Mouse (Mus musculus): Measurements from ENCODE around the gene St13. TPM values are rescaled to one million over a fixed set of nuclear protein-coding genes. Genes with fewer than 3 reads are reported as not detected.

St13 gene
- polyA plus RNA-seq, 1 experiment from 2014 or later = 62.6 TPM

- ATAC-seq (no peak), DNase-seq (no peak)
- H3K4me2 ChIP-seq (ENCODE audit: low read depth, low read length) = no peak overlapping the region
- H3K4me1 ChIP-seq (ENCODE audit: insufficient read depth) = peaks cover 28% of the 10 kb centered on the region
- H3K36me3 ChIP-seq (replicated peaks; ENCODE audit: insufficient read depth, low read length) = 0 out of 2 replicates have a peak, but pooled peaks cover 3% of the 10 kb centered on the region
- no peak overlapping the region for H3K4me3 ChIP-seq (ENCODE audit: low read depth, low read length)
- no peak overlapping the region for H3K27ac ChIP-seq (ENCODE audit: low read depth)
- H3K27me3 ChIP-seq (ENCODE audit: insufficient read depth, low read length) = no peaks in the 10 kb centered on the region
- no peak for TF ChIP-seq CTCF (IDR thresholded peaks at IDR 0.05; ENCODE audit: low read depth)
- TF ChIP-seq EP300 (IDR thresholded peaks at IDR 0.05; ENCODE audit: low read depth) = no peak
- 62% methylated on average over 5 of the region's 5 CpGs for WGBS (ENCODE audit: insufficient replicate concordance)
- H3K9me3 ChIP-seq (ENCODE audit: low read length) = no peaks in the 10 kb centered on the region
- H3K9ac ChIP-seq (replicated peaks) = no peak overlapping the region
Measured at GRCm38 (mm10) chr15:81356946-81357345, 42.9 kb downstream of the St13 start.

- H3K36me3 ChIP-seq (replicated peaks; ENCODE audit: insufficient read depth, low read length) = 0 out of 2 replicates have a peak, but pooled peaks cover 3% of the 10 kb centered on the region
- no peak overlapping the region for H3K4me2 ChIP-seq (ENCODE audit: low read depth, low read length)
- peak; percentile 84 for DNase-seq
- H3K4me3 ChIP-seq (ENCODE audit: low read depth, low read length) = no peak overlapping the region
- peak; percentile 42; the same call in 1 of the 2 replicates for ATAC-seq
- no peaks in the 10 kb centered on the region for H3K9me3 ChIP-seq (ENCODE audit: low read length)
- no peaks in the 10 kb centered on the region for H3K27me3 ChIP-seq (ENCODE audit: insufficient read depth, low read length)
- WGBS (ENCODE audit: insufficient replicate concordance) = 59% methylated on average over 3 of the region's 3 CpGs
- no peak overlapping the region for H3K9ac ChIP-seq (replicated peaks)
- peaks cover 19% of the 10 kb centered on the region for H3K4me1 ChIP-seq (ENCODE audit: insufficient read depth)
- TF ChIP-seq EP300 (IDR thresholded peaks at IDR 0.05; ENCODE audit: low read depth) (no peak), CTCF (IDR thresholded peaks at IDR 0.05; ENCODE audit: low read depth) (peak; percentile 93)
- H3K27ac ChIP-seq (ENCODE audit: low read depth) = no peak overlapping the region
Measured at GRCm38 (mm10) chr15:81355146-81355761, 44.6 kb downstream of the St13 start.

DNA sequence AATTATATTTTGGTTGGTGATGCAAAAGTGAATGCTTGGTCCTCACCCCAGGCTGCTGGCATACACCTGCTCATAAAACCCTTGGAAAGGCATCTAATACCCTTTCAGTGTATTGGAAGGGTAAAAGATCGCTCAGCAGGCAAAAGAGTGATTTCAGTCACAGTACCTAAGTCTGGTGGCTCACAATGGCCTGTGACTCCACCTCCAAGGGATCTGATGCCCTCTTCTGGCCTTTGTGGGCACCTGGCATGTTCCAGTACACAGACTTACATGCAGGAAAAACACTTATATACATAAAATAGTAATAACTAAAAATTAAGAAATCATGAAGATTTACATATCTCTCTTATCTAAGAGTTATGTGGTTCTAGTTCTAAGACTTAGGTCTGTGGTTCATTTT lies 47.2 kb downstream of the St13 start:
- no peak overlapping the region for H3K9ac ChIP-seq (replicated peaks)
- no peaks in the 10 kb centered on the region for H3K27me3 ChIP-seq (ENCODE audit: insufficient read depth, low read length)
- TF ChIP-seq EP300 (IDR thresholded peaks at IDR 0.05; ENCODE audit: low read depth) = no peak
- TF ChIP-seq CTCF (IDR thresholded peaks at IDR 0.05; ENCODE audit: low read depth) = peak; percentile 59
- no peak overlapping the region for H3K27ac ChIP-seq (ENCODE audit: low read depth)
- H3K9me3 ChIP-seq (ENCODE audit: low read length) = no peaks in the 10 kb centered on the region
- H3K4me1 ChIP-seq (ENCODE audit: insufficient read depth) = peaks cover 3% of the 10 kb centered on the region; the same call in 1 of the 2 replicates
- 0 out of 2 replicates have a peak, but pooled peaks cover 3% of the 10 kb centered on the region for H3K36me3 ChIP-seq (replicated peaks; ENCODE audit: insufficient read depth, low read length)
- ATAC-seq = no peak
- no peak overlapping the region for H3K4me2 ChIP-seq (ENCODE audit: low read depth, low read length)
- DNase-seq = no peak
- no peak overlapping the region for H3K4me3 ChIP-seq (ENCODE audit: low read depth, low read length)
- 65% methylated on average over 1 of the region's 1 CpGs for WGBS (ENCODE audit: insufficient replicate concordance)

GRCm38 (mm10) chr15:81350401-81350800 lies 49.5 kb downstream of the St13 start:
- Histone ChIP-seq H3K4me3 (ENCODE audit: low read depth, low read length) (no peak overlapping the region), H3K27ac (ENCODE audit: low read depth) (peak overlapping the region; percentile 35; the same call in 1 of the 2 replicates), H3K36me3 (replicated peaks; ENCODE audit: insufficient read depth, low read length) (0 out of 2 replicates have a peak, but pooled peaks cover 3% of the 10 kb centered on the region), H3K9me3 (ENCODE audit: low read length) (no peaks in the 10 kb centered on the region), H3K27me3 (ENCODE audit: insufficient read depth, low read length) (no peaks in the 10 kb centered on the region), H3K9ac (replicated peaks) (no peak overlapping the region), H3K4me2 (ENCODE audit: low read depth, low read length) (no peak overlapping the region), H3K4me1 (ENCODE audit: insufficient read depth) (peaks cover 9% of the 10 kb centered on the region)
- TF ChIP-seq EP300 (IDR thresholded peaks at IDR 0.05; ENCODE audit: low read depth) (no peak), CTCF (IDR thresholded peaks at IDR 0.05; ENCODE audit: low read depth) (no peak)
- WGBS (ENCODE audit: insufficient replicate concordance) = 74% methylated on average over 1 of the region's 1 CpGs
- no peak for ATAC-seq
- peak; percentile 35 for DNase-seq

DNA sequence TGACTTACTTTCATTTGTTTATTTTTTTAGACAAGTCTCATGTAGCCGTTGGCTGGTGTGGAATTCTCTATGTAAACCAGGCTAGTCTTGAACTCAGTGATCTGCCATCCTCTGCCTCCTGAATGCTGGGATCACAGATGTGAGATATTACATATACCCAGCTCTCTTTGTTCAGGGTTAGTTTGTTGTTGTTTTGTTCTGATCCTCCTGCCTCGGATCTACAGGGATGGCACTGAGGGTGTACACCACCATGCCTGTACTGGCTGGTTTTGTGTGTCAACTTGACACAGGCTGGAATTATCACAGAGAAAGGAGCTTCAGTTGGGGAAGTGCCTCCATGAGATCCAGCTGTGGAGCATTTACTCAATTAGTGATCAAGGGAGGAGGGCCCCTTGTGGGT lies 51.5 kb downstream of the St13 start:
- Histone ChIP-seq H3K4me1 (ENCODE audit: insufficient read depth) (peaks cover 22% of the 10 kb centered on the region), H3K9ac (replicated peaks) (no peak overlapping the region), H3K9me3 (ENCODE audit: low read length) (no peaks in the 10 kb centered on the region), H3K4me2 (ENCODE audit: low read depth, low read length) (no peak overlapping the region), H3K4me3 (ENCODE audit: low read depth, low read length) (no peak overlapping the region), H3K36me3 (replicated peaks; ENCODE audit: insufficient read depth, low read length) (no peaks in the 10 kb centered on the region), H3K27me3 (ENCODE audit: insufficient read depth, low read length) (no peaks in the 10 kb centered on the region), H3K27ac (ENCODE audit: low read depth) (no peak overlapping the region)
- TF ChIP-seq CTCF (IDR thresholded peaks at IDR 0.05; ENCODE audit: low read depth) (no peak), EP300 (IDR thresholded peaks at IDR 0.05; ENCODE audit: low read depth) (no peak)
- no peak for DNase-seq
- no peak for ATAC-seq
- WGBS (ENCODE audit: insufficient replicate concordance) = 61% methylated on average over 2 of the region's 2 CpGs

- ATAC-seq (no peak), DNase-seq (no peak)
- no peak overlapping the region for H3K4me3 ChIP-seq (ENCODE audit: low read depth, low read length)
- WGBS (ENCODE audit: insufficient replicate concordance) = 81% methylated on average over 2 of the region's 2 CpGs
- H3K9ac ChIP-seq (replicated peaks) = no peak overlapping the region; the same call in 1 of the 2 replicates
- peaks cover 5% of the 10 kb centered on the region; the same call in 1 of the 2 replicates for H3K36me3 ChIP-seq (replicated peaks; ENCODE audit: insufficient read depth, low read length)
- no peaks in the 10 kb centered on the region for H3K27me3 ChIP-seq (ENCODE audit: insufficient read depth, low read length)
- no peak overlapping the region for H3K27ac ChIP-seq (ENCODE audit: low read depth)
- TF ChIP-seq EP300 (IDR thresholded peaks at IDR 0.05; ENCODE audit: low read depth) (no peak), CTCF (IDR thresholded peaks at IDR 0.05; ENCODE audit: low read depth) (no peak)
- no peak overlapping the region for H3K4me2 ChIP-seq (ENCODE audit: low read depth, low read length)
- peaks cover 28% of the 10 kb centered on the region for H3K4me1 ChIP-seq (ENCODE audit: insufficient read depth)
- no peaks in the 10 kb centered on the region for H3K9me3 ChIP-seq (ENCODE audit: low read length)
Measured at GRCm38 (mm10) chr15:81347466-81347865, 52.4 kb downstream of the St13 start.

Measured in liver, postnatal 0 days (tissue).